Mouse (Mus musculus): ENCODE results near the gene Dact1.

GRCm38 (mm10) chr12:71337896-71338463 lies 28.3 kb downstream of the Dact1 start:
- TF ChIP-seq CTCF (IDR thresholded peaks at IDR 0.05; ENCODE audit: low read depth), result no peak
- no peak for TF ChIP-seq EP300 (IDR thresholded peaks at IDR 0.05; ENCODE audit: low read depth)
